In genomic region chr4:140581341-140581729, GRCm38 (mm10) we compare ENCODE assay signal across 11 mouse cellular contexts.
DNase-seq lines count a peak whose midpoint lies in the region; ATAC-seq and TF ChIP-seq lines count a peak whose summit lies in the region.
"Had no signal": no experiment of that assay in that cellular context is flagged by ENCODE, and none has a peak within 500 bp of the region (broad histone marks: within the 10 kb centered on the region; RNA-seq: fewer than 3 reads in every experiment).

No protein-coding gene starts in this region.

- peaks cover 63% of the 10 kb centered on the region for H3K36me3 ChIP-seq in heart, embryonic 13.5 days
- H3K36me3 ChIP-seq in lung, embryonic 15.5 days: peaks cover 24% of the 10 kb centered on the region
- H3K36me3 ChIP-seq: liver, embryonic 15.5 days had no signal

- no peaks in the 10 kb centered on the region for H3K9me3 ChIP-seq in heart, embryonic 13.5 days
- H3K9me3 ChIP-seq in lung, embryonic 15.5 days: no peaks in the 10 kb centered on the region
- H3K9me3 ChIP-seq: liver, embryonic 15.5 days had no signal

- H3K27ac ChIP-seq in heart, embryonic 13.5 days (replicated peaks): peak overlapping the region; percentile 80
- peak overlapping the region; percentile 59 for H3K27ac ChIP-seq in lung, embryonic 15.5 days
- peak overlapping the region; percentile 79 for H3K27ac ChIP-seq in bone marrow, adult 2 months (ENCODE audit: control insufficient read depth, insufficient read depth, low read depth, low read length, poor library complexity)
- H3K27ac ChIP-seq: liver, embryonic 15.5 days had no signal

- H3K4me2 ChIP-seq in heart, embryonic 13.5 days: peak overlapping the region; percentile 64
- peak overlapping the region; percentile 20; the same call in 1 of the 2 replicates for H3K4me2 ChIP-seq in lung, embryonic 15.5 days
- H3K4me2 ChIP-seq: liver, embryonic 15.5 days had no signal

- no peak for ATAC-seq in heart, embryonic 13.5 days (ENCODE audit: extremely low read depth, insufficient number of reproducible peaks, low FRiP score, low TSS enrichment)
- ATAC-seq in lung, embryonic 15.5 days (ENCODE audit: borderline replicate concordance, extremely low read depth, low FRiP score, low TSS enrichment): no peak
- peak; percentile 28 for ATAC-seq in megakaryocyte progenitor cell, adult 5-6 weeks (replicated peaks; ENCODE audit: poor library complexity)
- no peak for ATAC-seq in erythroblast, adult 5-6 weeks (replicated peaks; ENCODE audit: low FRiP score, poor library complexity, severe bottlenecking)

- no peak for DNase-seq in heart, adult 8-10 months (ENCODE audit: low spot score)
- no peak for DNase-seq in lung, adult 18-20 months
- DNase-seq in adrenal gland, adult 18-20 months (ENCODE audit: low spot score in 2 of 2): no peak
- DNase-seq: forebrain, postnatal 0 days had no signal

- no peaks in the 10 kb centered on the region for H3K27me3 ChIP-seq in heart, embryonic 13.5 days (replicated peaks)
- no peaks in the 10 kb centered on the region for H3K27me3 ChIP-seq in lung, embryonic 15.5 days
- H3K27me3 ChIP-seq: CH12.LX; liver, embryonic 15.5 days had no signal

- peak overlapping the region; percentile 42 for H3K4me3 ChIP-seq in heart, embryonic 13.5 days
- H3K4me3 ChIP-seq in lung, embryonic 15.5 days: no peak overlapping the region
- peak overlapping the region; percentile 61 for H3K4me3 ChIP-seq in bone marrow, adult 2 months (replicated peaks; ENCODE audit: control insufficient read depth, low read depth, low read length)
- H3K4me3 ChIP-seq: liver, embryonic 15.5 days had no signal

- no peak for TF ChIP-seq CTCF in bone marrow, adult 2 months (IDR thresholded peaks at IDR 0.05; ENCODE audit: control insufficient read depth, insufficient read depth, low read length)

- peaks cover 23% of the 10 kb centered on the region for H3K4me1 ChIP-seq in heart, embryonic 13.5 days
- peaks cover 13% of the 10 kb centered on the region for H3K4me1 ChIP-seq in lung, embryonic 15.5 days
- peaks cover 5% of the 10 kb centered on the region for H3K4me1 ChIP-seq in bone marrow, adult 2 months (ENCODE audit: control insufficient read depth, insufficient read depth, low read length)

- 64% methylated on average over 16 of the region's 16 CpGs for WGBS in heart, embryonic 13.5 days
- whole genome bisulfite sequencing in lung, embryonic 15.5 days: 79% methylated on average over 16 of the region's 16 CpGs
- 9% methylated on average over 16 of the region's 16 CpGs for WGBS in bone marrow, adult 2 months

- peak; percentile 41; the same call in 1 of the 2 replicates for TF ChIP-seq POLR2A in bone marrow, adult 2 months (IDR thresholded peaks at IDR 0.05; ENCODE audit: borderline replicate concordance, control insufficient read depth, low read depth, low read length)

- peak overlapping the region; percentile 78 for H3K9ac ChIP-seq in heart, embryonic 13.5 days
- no peak overlapping the region for H3K9ac ChIP-seq in lung, embryonic 15.5 days
- H3K9ac ChIP-seq: forebrain, postnatal 0 days; liver, embryonic 15.5 days had no signal
